Mouse (Mus musculus) liver, embryonic 14.5 days (tissue): ENCODE data around the gene Ubxn2a.

ENCODE experiments used
- CTCF ChIP-seq: IDR thresholded peaks from 2 replicates; pipeline ENCODE4 v1.5.1; 2016; ENCODE audit warnings: antibody characterized with exemption, low read depth, control low read depth
- EP300 ChIP-seq: IDR thresholded peaks from 2 replicates; pipeline ENCODE4 v1.6.1; 2016; ENCODE audit warnings: antibody characterized with exemption, low read depth

DNA sequence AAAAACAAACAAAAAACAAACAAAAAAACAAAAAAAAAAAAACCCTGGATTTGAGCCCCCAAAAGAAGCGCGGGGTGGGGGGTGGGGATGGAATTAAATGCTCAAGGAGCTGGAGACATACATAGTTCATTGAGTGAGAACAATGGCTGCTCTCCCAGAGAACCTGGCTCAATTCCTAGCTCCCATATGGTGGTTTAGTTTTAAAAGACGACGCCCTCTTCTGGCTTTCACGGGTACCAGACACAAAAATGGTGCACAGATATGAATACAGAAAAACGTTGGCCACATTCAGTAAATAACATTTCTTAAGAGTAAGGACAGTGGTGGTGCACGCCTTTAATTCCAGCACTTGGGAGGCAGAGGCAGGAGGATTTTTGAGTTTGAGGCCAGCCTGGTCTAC lies 1.6 kb downstream of the Ubxn2a start:
- TF ChIP-seq CTCF (peak; percentile 40; the same call in 1 of the 2 replicates), EP300 (no peak)
